Mouse (Mus musculus): Measurements from ENCODE around the gene Galnt16.

- TF ChIP-seq POLR2A (IDR thresholded peaks at IDR 0.05; ENCODE audit: borderline replicate concordance, insufficient read depth, low read length) (no peak), CTCF (IDR thresholded peaks at IDR 0.05; ENCODE audit: borderline replicate concordance, insufficient read depth, low read depth, low read length) (no peak)
Measured at GRCm38 (mm10) chr12:80561904-80562303, 43.8 kb downstream of the Galnt16 start.
